Mouse (Mus musculus) WW6 (cell line): ENCODE measurements around the gene Naalad2.
"Not testable (repeated sequence)": the region's sequence is repeated elsewhere in the genome, so short reads cannot be mapped to it uniquely, and the experiment has no call there.

ENCODE experiments used
- DNase-seq: peaks from one replicate; pipeline ENCODE4 v3.0.0-alpha.2; 2013; ENCODE audit warnings: low read depth, low spot score

Naalad2 gene

DNA sequence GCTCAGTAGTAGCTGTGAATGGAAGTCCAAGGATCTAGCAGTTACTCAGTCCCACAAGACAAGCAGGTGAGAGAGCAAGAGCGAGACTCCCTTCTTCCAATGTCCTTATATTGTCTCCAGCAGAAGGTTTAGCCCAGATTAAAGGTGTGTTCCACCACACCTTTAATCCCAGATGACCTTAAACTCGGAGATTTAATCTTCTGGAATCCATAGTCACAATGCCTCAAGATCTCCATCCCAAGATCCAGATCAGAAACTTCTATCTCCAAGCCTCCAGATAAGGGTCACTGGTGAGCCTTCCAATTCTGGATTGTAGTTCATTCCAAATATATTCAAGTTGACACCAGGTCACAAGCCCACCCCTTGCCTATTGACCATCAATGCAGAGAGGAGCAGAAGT, at the start of gene Naalad2:
Naalad2 (minus strand) TSS at position 101 of the 400 bp plus-strand sequence.
- DNase-seq: not testable (repeated sequence)

DNA sequence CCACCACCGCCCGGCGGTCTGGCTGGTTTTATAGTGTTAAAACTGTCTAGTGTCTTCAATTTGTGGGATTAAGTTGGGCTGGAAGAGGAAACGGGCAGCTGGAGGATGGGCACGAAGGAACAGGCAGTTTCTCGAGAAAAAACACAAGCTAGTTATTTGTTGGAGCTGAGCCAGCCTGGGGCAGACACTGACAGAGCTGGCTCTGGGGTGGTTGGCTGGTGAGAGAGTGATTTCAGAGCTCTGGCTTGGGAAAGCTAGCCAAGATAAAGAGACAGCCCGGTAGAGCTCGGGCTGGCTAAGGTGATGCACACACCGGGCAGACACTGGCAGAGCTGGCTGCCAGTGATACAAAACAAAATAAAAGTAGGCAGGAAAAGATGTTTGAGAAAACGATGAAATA, 28.9 kb upstream of the Naalad2 start:
- no peak for DNase-seq

DNA sequence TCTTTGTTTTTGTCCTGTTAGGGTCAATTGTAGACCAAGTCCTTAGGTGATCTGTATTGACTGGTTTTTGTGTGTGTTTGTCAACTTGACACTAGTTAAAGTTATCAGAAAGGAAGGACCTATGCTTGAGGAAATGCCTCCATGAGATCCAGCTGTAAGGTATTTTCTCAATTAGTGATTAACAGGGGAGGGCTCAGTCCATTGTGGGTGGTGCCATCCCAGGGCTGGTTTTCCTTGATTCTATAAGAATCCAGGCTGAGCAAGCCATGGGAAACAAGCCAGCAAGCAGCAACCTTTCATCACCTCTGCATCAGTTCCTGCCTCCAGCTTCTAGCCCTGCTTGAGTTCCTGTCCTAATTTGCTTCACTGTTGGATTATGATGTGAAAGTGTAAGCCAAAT, 27.6 kb upstream of the Naalad2 start, which contains the start of gene Mbd3l2:
Mbd3l2 (plus strand) TSS at position 301 of the 400 bp plus-strand sequence.
- no peak for DNase-seq

DNA sequence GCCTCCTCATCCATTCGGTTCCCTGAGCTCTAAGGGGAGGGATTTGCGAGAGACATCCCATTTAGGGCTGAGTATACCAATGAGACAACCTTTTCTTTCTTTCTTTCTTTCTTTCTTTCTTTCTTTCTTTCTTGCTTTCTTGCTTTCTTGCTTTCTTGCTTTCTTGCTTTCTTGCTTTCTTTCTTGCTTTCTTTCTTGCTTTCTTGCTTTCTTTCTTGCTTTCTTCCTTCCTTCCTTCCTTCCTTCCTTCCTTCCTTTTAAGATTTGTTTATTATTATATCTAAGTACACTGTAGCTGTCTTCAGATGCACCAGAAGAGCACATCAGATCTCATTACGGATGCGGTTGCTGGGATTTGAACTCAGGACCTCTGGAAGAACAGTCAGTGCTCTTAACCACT, 9.6 kb upstream of the Naalad2 start:
- DNase-seq: not testable (repeated sequence)

DNA sequence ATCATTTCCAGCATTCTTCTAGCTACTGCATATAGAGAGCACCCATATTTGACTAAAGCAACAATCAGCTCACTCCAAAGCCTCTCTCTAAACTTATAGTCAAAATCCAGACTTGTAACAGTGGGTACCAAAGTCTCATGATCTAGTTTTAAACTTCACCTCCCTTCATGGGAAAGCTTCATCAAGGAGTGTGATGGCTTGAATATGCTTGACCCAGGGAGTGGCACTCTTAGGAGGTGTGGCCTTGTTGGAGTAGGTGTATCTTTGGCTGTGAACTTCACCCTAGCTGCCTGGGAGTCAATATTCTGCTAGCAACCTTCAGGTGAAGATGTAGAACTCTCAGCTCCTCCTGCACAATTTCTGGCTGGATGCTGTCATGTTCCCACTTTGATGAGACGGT, 1.3 kb upstream of the Naalad2 start, which contains the start of gene Ubtfl1:
Ubtfl1 (plus strand) TSS at position 301 of the 400 bp plus-strand sequence.
- DNase-seq: no peak

DNA sequence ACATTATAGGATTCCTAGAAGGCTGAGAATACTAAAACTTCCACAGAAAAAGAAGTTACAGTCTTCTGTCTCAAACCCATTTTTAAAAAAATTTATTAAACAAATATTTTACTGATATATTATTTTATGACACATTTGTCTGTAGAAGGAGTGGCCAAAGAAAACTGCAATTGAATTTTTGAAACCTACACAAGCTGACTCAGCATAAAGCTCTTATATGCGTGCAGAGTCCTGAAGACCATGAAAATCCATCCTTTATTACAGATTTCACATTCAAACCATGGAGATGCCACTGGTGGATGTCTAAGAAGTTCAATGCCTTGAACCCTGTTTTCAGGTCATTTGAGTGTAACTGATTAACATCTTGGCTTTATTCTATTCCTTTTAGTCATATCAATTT, 3.2 kb downstream of the Naalad2 start:
- DNase-seq: no peak

DNA sequence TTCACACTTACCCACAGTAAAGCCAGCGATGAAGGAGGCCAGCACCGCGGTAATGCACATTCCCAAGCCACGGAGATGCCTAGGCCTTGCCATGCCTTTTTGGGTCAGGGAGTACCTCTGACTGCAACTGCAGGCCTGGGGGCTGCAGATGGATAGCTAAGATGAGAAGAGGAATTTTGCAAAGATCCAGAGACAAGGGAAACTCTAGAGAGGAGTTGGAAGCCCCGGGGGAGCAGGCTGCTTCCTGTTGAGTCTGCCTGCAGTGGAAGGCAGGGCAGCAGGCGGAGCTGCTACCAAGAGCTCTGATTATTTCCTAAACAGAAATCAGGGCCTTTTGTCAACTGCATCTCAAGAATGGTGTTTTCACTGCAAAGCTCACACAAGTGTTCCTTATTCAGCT, 17.0 kb downstream of the Naalad2 start:
- peak; percentile 7 for DNase-seq

DNA sequence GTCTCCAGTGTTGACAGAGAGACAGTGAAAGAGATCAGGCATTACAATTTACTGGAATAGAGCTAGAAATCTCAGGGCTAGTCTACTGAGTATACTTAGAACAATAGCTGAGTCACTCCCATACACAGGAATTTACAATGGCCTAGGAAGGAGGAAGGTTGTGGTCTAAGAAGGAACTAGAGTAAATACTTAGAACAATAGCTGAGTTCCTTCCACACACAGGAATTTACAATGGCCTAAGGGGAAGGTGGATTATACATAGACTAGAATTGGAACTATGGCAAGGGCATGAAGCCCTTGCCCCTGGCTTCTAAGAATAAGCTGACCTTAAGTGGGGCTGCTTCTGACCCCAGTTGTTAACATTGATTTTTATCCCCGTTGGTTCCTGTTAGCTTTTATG, 29.8 kb downstream of the Naalad2 start:
- DNase-seq: not testable (repeated sequence)

DNA sequence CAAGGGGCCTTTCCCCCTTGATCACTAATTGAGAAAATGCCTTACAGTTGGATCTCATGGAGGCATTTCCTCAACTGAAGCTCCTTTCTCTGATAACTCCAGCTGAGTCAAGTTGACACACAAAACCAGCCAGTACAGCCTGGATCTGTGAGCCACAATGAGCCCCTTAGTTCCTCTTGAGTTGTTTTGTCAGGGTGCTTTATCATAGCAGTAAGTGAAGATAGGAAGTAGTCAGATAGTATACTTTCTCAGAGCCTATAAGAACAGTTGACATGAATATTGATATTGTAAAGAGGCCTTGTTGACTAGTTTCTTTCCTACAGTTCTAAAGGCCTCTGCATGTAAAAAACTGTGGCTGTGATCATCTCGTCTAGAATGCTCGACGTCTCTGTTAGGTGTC, 82.8 kb downstream of the Naalad2 start:
- no peak for DNase-seq

DNA sequence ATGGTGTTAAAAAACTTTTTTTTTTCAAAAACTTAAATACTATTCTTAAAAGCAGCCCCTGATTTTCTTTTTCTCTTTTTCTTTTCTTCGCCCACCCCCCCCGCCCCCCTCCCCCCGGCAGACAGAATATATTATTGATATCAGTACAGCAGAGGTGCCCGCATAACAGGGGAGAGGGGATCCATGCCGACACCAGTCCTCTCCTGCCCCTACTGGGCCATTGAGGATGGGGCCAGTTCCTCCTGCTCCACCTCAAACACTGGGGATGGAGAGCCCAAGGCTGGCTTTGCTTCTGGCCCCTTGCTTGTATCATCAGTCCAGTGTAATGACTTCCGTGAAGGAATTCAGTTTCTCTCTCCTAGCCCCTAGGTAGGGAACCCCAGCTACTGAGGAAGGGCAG, 104.5 kb downstream of the Naalad2 start:
- DNase-seq: no peak

DNA sequence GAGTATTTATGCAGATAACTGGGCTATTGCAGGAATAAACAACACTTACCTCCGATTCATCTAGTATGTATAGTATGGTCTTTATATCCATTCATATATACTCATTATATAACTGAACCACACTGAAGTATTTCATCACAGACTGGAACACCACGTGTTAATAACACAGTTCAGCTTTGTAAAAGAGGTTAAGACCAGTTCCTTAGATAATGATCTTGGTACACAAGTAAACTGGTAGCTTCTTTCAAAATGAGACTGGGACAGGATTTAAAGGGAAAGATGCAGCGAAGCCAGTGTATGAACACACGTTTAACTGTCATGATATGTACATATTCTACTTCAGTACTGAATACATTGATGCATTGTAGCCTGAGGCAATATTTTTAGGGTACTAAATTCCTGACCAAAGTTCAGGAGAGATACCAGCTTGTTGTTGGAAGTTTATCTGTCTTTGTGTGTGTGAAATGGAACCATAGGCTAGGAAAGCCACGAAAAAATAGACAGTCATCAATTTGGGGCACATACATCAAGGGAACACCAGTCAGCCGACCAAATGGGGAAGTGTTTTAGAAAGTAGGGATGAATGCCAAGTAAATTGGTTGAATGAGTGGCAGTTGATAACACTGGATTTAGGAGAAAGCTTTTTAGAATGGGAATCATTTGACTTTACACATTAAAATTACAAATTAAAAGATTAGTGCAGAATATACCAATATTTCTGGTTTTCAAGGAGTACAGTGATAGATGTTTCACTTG, 109.6 kb downstream of the Naalad2 start:
- DNase-seq: no peak

DNA sequence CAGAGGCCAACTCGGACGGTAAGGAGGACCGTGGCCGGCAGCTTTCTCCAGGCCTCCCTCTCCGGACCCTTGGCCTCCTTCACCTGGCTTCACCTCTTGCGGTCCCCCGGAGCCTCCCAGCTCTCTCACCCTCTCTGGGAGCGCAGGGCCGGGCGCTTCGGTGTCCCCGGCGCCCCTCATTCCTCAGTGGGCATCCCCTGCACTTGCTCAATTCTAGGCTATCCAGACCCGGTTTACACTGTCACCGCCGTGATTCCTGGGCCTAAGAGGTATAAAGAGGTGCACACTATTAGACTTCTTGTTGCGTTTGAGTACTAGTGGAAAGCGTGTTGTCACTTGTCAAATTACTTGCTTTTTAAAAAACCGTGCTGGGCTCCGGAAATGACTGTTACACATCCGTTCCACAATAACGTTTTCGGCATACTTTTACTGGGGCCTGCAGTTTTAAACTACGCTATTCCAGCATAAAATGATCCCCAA, 110.3 kb downstream of the Naalad2 start:
- DNase-seq: peak; percentile 9

DNA sequence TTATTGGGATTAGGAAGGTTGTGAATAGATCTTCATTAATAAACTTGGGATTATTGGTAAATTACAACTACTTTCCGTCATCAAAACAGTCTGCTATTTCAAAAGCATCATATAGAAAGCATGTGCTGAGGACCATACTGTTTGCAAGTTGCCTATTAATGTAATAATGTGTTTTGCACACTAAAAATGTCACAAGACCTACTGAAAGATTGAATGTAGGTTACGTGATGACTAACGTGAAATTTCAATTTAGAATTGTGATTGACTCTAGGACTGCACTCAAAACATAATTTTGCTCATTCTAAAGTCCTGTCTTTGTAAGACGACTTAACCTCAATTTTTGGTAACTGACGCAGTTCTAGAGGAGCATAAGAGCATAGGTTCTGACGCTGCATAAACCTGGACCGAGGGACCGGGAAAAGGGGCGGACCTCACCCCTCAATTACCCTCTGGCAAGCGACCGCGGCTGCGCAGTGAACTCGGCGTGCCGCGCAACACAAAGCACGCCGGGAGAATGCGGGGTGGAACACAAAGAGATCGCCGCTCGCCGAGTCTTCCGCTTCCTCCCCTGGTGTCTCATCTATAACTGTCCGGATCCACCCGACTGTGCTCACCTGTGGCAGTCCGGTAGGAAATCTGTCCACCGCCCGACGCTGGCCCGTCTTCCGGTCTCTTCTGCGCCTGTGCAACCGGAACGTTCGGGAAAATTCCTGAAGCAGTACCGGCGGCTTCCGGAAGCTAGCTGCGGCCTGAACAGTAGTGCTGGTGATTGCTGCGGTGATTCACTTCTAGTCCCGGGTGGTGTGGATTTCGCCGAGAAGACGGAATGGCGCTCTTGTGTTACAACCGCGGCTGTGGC, 111.0 kb downstream of the Naalad2 start, which contains the start of gene Chordc1:
Chordc1 (plus strand) TSS at position 555 of the 859 bp plus-strand sequence.
- DNase-seq: peak; percentile 89

DNA sequence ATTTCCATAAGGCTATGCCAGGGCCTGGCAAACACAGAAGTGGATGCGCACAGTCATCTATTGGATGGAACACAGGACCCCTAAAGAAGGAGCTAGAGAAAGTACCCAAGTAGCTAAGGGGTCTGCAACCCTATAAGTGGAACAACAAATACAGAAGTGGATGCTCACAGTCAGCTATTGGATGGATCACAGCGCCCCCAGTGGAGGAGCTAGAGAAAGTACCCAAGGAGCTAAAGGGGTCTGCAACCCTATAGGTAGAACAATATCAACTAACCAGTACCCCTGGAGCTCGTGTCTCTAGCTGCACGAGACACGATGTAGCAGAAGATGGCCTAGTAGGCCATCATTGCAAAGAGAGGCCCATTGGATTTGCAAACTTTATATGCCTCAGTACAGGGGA, 124.1 kb downstream of the Naalad2 start:
- DNase-seq: not testable (repeated sequence)

DNA sequence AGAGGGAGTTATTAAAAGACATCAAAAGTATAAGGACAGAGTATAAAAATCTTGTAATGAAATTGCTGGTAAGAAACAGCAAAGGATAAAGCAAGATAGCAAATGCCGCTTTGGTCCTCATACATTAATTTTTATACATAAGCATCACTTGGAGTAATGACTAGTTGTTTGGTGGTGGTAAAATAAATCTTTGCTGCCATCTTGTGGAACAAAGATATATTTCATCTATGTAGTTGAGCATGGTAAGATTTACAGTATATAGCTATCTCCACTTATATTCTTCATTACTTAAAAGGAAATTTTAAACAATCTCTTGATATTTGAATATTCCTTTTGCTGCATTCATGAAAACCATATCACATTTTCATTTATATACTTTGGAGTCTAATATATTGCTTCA, 125.3 kb downstream of the Naalad2 start:
- DNase-seq: no peak

DNA sequence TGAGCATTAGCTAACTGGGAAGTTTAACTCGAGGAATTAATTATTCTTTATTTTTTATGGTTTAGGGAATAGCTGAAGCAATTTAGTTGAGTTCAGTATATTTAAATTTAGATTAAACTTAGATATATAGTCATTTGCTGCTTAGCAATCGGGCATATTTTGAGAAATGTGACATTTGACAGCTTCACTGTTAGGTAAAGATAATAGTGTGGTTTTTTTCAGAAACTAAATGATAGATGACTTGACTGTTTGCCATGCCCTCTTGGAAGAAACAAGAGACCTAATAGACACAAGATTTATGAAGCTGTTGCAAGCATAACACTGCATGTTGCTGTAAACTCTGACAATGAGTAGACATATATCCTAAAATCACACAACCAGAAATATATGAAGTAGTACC, 126.0 kb downstream of the Naalad2 start:
- no peak for DNase-seq

DNA sequence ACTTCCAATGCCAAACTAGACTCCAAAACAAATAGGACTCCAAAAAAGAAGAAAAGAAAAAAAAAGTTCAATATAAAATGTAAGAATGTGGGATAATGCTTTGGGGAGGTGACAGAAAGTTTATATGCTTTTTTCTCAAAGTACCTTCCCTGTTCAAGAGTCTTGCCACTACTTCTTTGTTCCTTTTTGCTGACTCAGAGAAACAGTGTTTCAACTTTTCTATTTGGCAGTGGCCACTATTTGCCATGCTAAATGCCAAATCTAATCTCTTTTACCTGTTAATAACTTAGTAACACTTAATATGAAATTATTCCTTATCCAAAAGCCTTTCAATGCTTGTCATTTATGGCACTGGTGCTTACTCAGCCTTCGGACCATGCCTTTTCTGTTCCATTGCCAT, 126.9 kb downstream of the Naalad2 start:
- DNase-seq: no peak
